Mouse (Mus musculus): ENCODE measurements around the gene Klhl32.

GRCm38 (mm10) chr4:24793726-24794345, 57.1 kb downstream of the Klhl32 start:
- TF ChIP-seq EP300 (IDR thresholded peaks at IDR 0.05; ENCODE audit: low read depth in 1 of 2, low read length in 2 of 2) = no peak
- TF ChIP-seq MXI1 (IDR thresholded peaks at IDR 0.05; ENCODE audit: low read depth, low read length) = no peak
- no peak for TF ChIP-seq TAL1 (IDR thresholded peaks at IDR 0.05; ENCODE audit: low read length)
- no peak for TF ChIP-seq JUND (IDR thresholded peaks at IDR 0.05; ENCODE audit: low read depth, low read length)
- TF ChIP-seq MAX (IDR thresholded peaks at IDR 0.05; ENCODE audit: low read length) = no peak
- TF ChIP-seq SMC3 (IDR thresholded peaks at IDR 0.05; ENCODE audit: low read depth, low read length) = no peak
- TF ChIP-seq TBP (IDR thresholded peaks at IDR 0.05; ENCODE audit: low read depth, low read length) = no peak
